14 mouse cellular contexts compared by ENCODE assay signal in genomic region chr7:77812052-77812903, GRCm38 (mm10).
A peak's percentile ranks its signal among the peaks of the same experiment; 100 is the strongest.
DNase-seq lines count a peak whose midpoint lies in the region; ATAC-seq and TF ChIP-seq lines count a peak whose summit lies in the region.
"Had no signal": no experiment of that assay in that cellular context is flagged by ENCODE, and none has a peak within 500 bp of the region (broad histone marks: within the 10 kb centered on the region; RNA-seq: fewer than 3 reads in every experiment).

No protein-coding gene starts in this region.

- H3K9me3 ChIP-seq in forebrain, embryonic 12.5 days: no peaks in the 10 kb centered on the region
- no peaks in the 10 kb centered on the region for H3K9me3 ChIP-seq in midbrain, postnatal 0 days (ENCODE audit: low read length)
- H3K9me3 ChIP-seq: heart, embryonic 13.5 days had no signal

- no peaks in the 10 kb centered on the region for H3K27me3 ChIP-seq in forebrain, embryonic 12.5 days
- no peaks in the 10 kb centered on the region for H3K27me3 ChIP-seq in midbrain, postnatal 0 days (ENCODE audit: insufficient read depth, low read length)
- H3K27me3 ChIP-seq: heart, embryonic 13.5 days had no signal

- H3K36me3 ChIP-seq in forebrain, embryonic 12.5 days (replicated peaks): no peaks in the 10 kb centered on the region
- H3K36me3 ChIP-seq in midbrain, postnatal 0 days (ENCODE audit: insufficient read depth, low read length): no peaks in the 10 kb centered on the region
- H3K36me3 ChIP-seq: heart, embryonic 13.5 days had no signal

- H3K4me1 ChIP-seq in forebrain, embryonic 12.5 days: peaks cover 11% of the 10 kb centered on the region
- H3K4me1 ChIP-seq in midbrain, postnatal 0 days (ENCODE audit: insufficient read depth, low read length): no peaks in the 10 kb centered on the region
- H3K4me1 ChIP-seq: heart, embryonic 13.5 days had no signal

- DNase-seq in kidney, postnatal 14 days: peak; percentile 1
- DNase-seq in kidney, adult 18-20 months: no peak
- peak; percentile 82 for DNase-seq in embryo, embryonic 10 days (ENCODE audit: low spot score)
- peak; percentile 2 for DNase-seq in midbrain, postnatal 0 days (ENCODE audit: low spot score)
- DNase-seq in right cerebral cortex, postnatal 10 days (ENCODE audit: low spot score in 2 of 2): no peak
- no peak for DNase-seq in ovary, postnatal 10 days (ENCODE audit: low spot score)
- DNase-seq: adrenal gland, postnatal 36 days; cerebellum, postnatal 36 days; gastrocnemius, postnatal 36 days had no signal

- WGBS in forebrain, embryonic 12.5 days: 3% methylated on average over 2 of the region's 2 CpGs
- 10% methylated on average over 2 of the region's 2 CpGs for WGBS in midbrain, postnatal 0 days

- no peak overlapping the region for H3K4me2 ChIP-seq in forebrain, embryonic 12.5 days
- no peak overlapping the region for H3K4me2 ChIP-seq in midbrain, postnatal 0 days (ENCODE audit: low read depth, low read length, poor library complexity, severe bottlenecking)
- H3K4me2 ChIP-seq: heart, embryonic 13.5 days had no signal

- H3K27ac ChIP-seq in forebrain, embryonic 12.5 days: no peak overlapping the region
- H3K27ac ChIP-seq in midbrain, postnatal 0 days (ENCODE audit: low read depth, low read length): no peak overlapping the region
- H3K27ac ChIP-seq: heart, embryonic 13.5 days; liver, embryonic 14.5 days had no signal

- H3K9ac ChIP-seq in forebrain, embryonic 12.5 days: no peak overlapping the region
- no peak overlapping the region for H3K9ac ChIP-seq in midbrain, postnatal 0 days (replicated peaks; ENCODE audit: low read length, poor library complexity, severe bottlenecking)
- H3K9ac ChIP-seq: heart, embryonic 13.5 days; liver, embryonic 14.5 days had no signal

- no peak for TF ChIP-seq CTCF in midbrain, postnatal 0 days (IDR thresholded peaks at IDR 0.05)

- peak; percentile 96 for ATAC-seq in forebrain, embryonic 12.5 days (ENCODE audit: low FRiP score)
- ATAC-seq in midbrain, postnatal 0 days (ENCODE audit: low FRiP score): no peak
- ATAC-seq: CD4-positive, CD25-positive, alpha-beta regulatory T cell, adult 4 months had no signal

- no peak overlapping the region for H3K4me3 ChIP-seq in forebrain, embryonic 12.5 days (replicated peaks)
- no peak overlapping the region for H3K4me3 ChIP-seq in midbrain, postnatal 0 days (ENCODE audit: low read depth, low read length)
- H3K4me3 ChIP-seq: erythroblast, embryonic 14.5 days; heart, embryonic 13.5 days had no signal

Comparison
In these comparisons a context has a peak if more than half of its experiments do, and no peak if none do; other contexts are left out.
1. DNase-seq: peak in kidney, postnatal 14 days (single experiment), embryo, embryonic 10 days (single experiment) and midbrain, postnatal 0 days (single experiment); none in kidney, adult 18-20 months (single experiment), right cerebral cortex, postnatal 10 days (0 of 2) and ovary, postnatal 10 days (single experiment).